Mouse (Mus musculus): Measurements from ENCODE around the gene Pcca. TPM values are rescaled to one million over a fixed set of nuclear protein-coding genes. Genes with fewer than 3 reads are reported as not detected.

Pcca gene
- polyA plus RNA-seq, 1 experiment, result 18.8 TPM

- no peak overlapping the region for H3K4me2 ChIP-seq (ENCODE audit: low read depth)
- H3ac ChIP-seq (ENCODE audit: control insufficient read depth, insufficient read length), result no peak overlapping the region
- H3K79me2 ChIP-seq (ENCODE audit: control insufficient read depth, insufficient read depth), result no peaks in the 10 kb centered on the region
- H3K4me3 ChIP-seq, result no peak overlapping the region
- H3K36me3 ChIP-seq (ENCODE audit: control insufficient read depth, insufficient read depth), result no peaks in the 10 kb centered on the region
- no peak for TF ChIP-seq POLR2A (IDR thresholded peaks at IDR 0.05; ENCODE audit: insufficient read length, low read depth)
- no peak for TF ChIP-seq REST (IDR thresholded peaks at IDR 0.05; ENCODE audit: insufficient read depth, insufficient read length)
- TF ChIP-seq TCF12 (IDR thresholded peaks at IDR 0.05; ENCODE audit: insufficient read depth, poor library complexity, severe bottlenecking), result no peak
- TF ChIP-seq MYOD1 (IDR thresholded peaks at IDR 0.05; ENCODE audit: control insufficient read depth in 1 of 3, insufficient read length in 2 of 3, low read depth in 2 of 3), result no peak
- TF ChIP-seq TCF3 (IDR thresholded peaks at IDR 0.05; ENCODE audit: insufficient read length, low read depth), result no peak
- TF ChIP-seq SRF (IDR thresholded peaks at IDR 0.05; ENCODE audit: control insufficient read depth, insufficient read length, low read depth), result no peak
- no peaks in the 10 kb centered on the region for H3K27me3 ChIP-seq (ENCODE audit: control insufficient read depth, insufficient read depth, insufficient read length)
Observed at GRCm38 (mm10) chr14:122852506-122853057, 318.5 kb downstream of the Pcca start.

GRCm38 (mm10) chr14:122859792-122860191, 325.7 kb downstream of the Pcca start:
- H3K4me2 ChIP-seq (ENCODE audit: low read depth), result no peak overlapping the region
- no peak overlapping the region for H3ac ChIP-seq (ENCODE audit: control insufficient read depth, insufficient read length)
- no peaks in the 10 kb centered on the region for H3K36me3 ChIP-seq (ENCODE audit: control insufficient read depth, insufficient read depth)
- no peaks in the 10 kb centered on the region for H3K27me3 ChIP-seq (ENCODE audit: control insufficient read depth, insufficient read depth, insufficient read length)
- H3K4me3 ChIP-seq, result no peak overlapping the region
- TF ChIP-seq REST (IDR thresholded peaks at IDR 0.05; ENCODE audit: insufficient read depth, insufficient read length), result no peak
- no peak for TF ChIP-seq POLR2AphosphoS2 (IDR thresholded peaks at IDR 0.05; ENCODE audit: insufficient read length, low read depth)
- no peak for TF ChIP-seq MYOD1 (IDR thresholded peaks at IDR 0.05; ENCODE audit: control insufficient read depth in 1 of 3, insufficient read length in 2 of 3, low read depth in 2 of 3)
- TF ChIP-seq USF1 (IDR thresholded peaks at IDR 0.05; ENCODE audit: low read depth), result no peak
- no peak for TF ChIP-seq TCF3 (IDR thresholded peaks at IDR 0.05; ENCODE audit: insufficient read length, low read depth)
- no peak for TF ChIP-seq MYOG (IDR thresholded peaks at IDR 0.05; ENCODE audit: control insufficient read depth in 1 of 3, insufficient read depth in 1 of 3, insufficient read length in 2 of 3, low read depth in 2 of 3)
- TF ChIP-seq E2F4 (IDR thresholded peaks at IDR 0.05; ENCODE audit: insufficient read depth), result no peak
- TF ChIP-seq TCF12 (IDR thresholded peaks at IDR 0.05; ENCODE audit: insufficient read depth, poor library complexity, severe bottlenecking), result no peak
- no peak for TF ChIP-seq POLR2A (IDR thresholded peaks at IDR 0.05; ENCODE audit: insufficient read length, low read depth)
- no peak for TF ChIP-seq MAX (IDR thresholded peaks at IDR 0.05; ENCODE audit: low read depth)
- no peak for TF ChIP-seq CEBPB (IDR thresholded peaks at IDR 0.05; ENCODE audit: insufficient read depth, poor library complexity, severe bottlenecking)
- no peak for TF ChIP-seq SRF (IDR thresholded peaks at IDR 0.05; ENCODE audit: control insufficient read depth, insufficient read length, low read depth)
- H3K79me2 ChIP-seq (ENCODE audit: control insufficient read depth, insufficient read depth), result no peaks in the 10 kb centered on the region

DNA sequence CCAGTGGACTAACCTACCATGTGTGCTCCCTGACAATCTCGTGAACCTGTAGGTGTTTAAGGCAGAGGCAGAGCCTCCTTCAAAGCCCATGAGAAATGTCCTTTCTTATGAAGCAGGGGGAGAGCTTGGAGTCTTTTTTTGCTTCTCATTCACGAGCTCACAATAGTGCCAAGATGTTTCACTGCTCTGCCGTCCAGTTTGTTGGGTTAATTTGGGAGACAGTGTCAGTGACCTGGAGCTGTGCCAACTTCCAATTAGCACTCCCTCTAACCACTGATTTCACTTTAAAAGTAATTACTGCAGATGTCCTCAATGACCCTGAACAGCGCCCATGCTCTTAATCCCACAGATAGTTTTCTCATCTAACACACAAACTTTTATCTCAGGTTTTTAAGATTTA, 328.5 kb downstream of the Pcca start:
- Histone ChIP-seq H3K36me3 (ENCODE audit: control insufficient read depth, insufficient read depth) (no peaks in the 10 kb centered on the region), H3K4me2 (ENCODE audit: low read depth) (no peak overlapping the region)

DNA sequence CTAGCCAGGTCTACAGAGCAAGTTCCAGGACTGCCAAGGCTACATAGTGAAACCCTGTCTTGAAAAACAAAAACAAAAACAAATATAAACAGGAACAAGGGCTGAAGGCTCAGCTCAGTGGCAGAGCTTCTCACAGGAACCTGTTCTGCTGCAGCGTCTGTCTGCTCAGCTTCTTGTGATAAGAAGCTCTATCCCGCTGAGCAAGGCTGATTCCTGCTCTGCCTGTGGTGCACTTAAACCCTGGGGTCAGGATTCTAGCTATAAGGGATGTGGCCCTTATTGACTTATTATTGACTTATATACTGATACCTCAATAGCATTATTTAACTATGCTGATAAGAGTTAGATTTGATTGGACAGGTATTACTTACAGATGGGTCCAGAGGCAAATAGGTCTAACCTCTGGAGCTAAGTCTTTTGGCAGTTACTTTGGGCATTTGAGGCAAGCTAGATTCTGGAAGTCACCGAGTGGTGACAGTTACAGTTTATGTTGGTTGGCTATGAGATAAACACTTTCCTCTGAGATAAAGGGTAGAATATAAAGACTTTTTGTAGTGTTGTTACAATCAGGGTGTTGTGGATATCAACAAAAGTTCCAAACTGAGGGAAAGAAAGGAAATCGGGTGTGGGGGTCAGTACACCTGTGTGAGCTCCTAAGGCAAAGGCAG, 331.5 kb downstream of the Pcca start:
- Histone ChIP-seq H3ac (ENCODE audit: control insufficient read depth, insufficient read length) (no peak overlapping the region), H3K4me3 (no peak overlapping the region), H3K36me3 (ENCODE audit: control insufficient read depth, insufficient read depth) (no peaks in the 10 kb centered on the region), H3K27me3 (ENCODE audit: control insufficient read depth, insufficient read depth, insufficient read length) (no peaks in the 10 kb centered on the region), H3K4me2 (ENCODE audit: low read depth) (no peak overlapping the region), H3K79me2 (ENCODE audit: control insufficient read depth, insufficient read depth) (no peaks in the 10 kb centered on the region)
- TF ChIP-seq POLR2AphosphoS2 (IDR thresholded peaks at IDR 0.05; ENCODE audit: insufficient read length, low read depth) (no peak), USF1 (IDR thresholded peaks at IDR 0.05; ENCODE audit: low read depth) (no peak), TCF12 (IDR thresholded peaks at IDR 0.05; ENCODE audit: insufficient read depth, poor library complexity, severe bottlenecking) (no peak), E2F4 (IDR thresholded peaks at IDR 0.05; ENCODE audit: insufficient read depth) (no peak), POLR2A (IDR thresholded peaks at IDR 0.05; ENCODE audit: insufficient read length, low read depth) (no peak)

More for the DNA sequence above, 328.5 kb downstream of the Pcca start:
- Histone ChIP-seq H3K27me3 (ENCODE audit: control insufficient read depth, insufficient read depth, insufficient read length) (no peaks in the 10 kb centered on the region), H3K4me3 (no peak overlapping the region), H3ac (ENCODE audit: control insufficient read depth, insufficient read length) (no peak overlapping the region), H3K79me2 (ENCODE audit: control insufficient read depth, insufficient read depth) (no peaks in the 10 kb centered on the region)
- TF ChIP-seq SRF (IDR thresholded peaks at IDR 0.05; ENCODE audit: control insufficient read depth, insufficient read length, low read depth), result no peak
- TF ChIP-seq MYOG (IDR thresholded peaks at IDR 0.05; ENCODE audit: control insufficient read depth in 1 of 3, insufficient read depth in 1 of 3, insufficient read length in 2 of 3, low read depth in 2 of 3), result no peak

- Histone ChIP-seq H3K79me2 (ENCODE audit: control insufficient read depth, insufficient read depth) (no peaks in the 10 kb centered on the region), H3K27me3 (ENCODE audit: control insufficient read depth, insufficient read depth, insufficient read length) (no peaks in the 10 kb centered on the region), H3ac (ENCODE audit: control insufficient read depth, insufficient read length) (no peak overlapping the region), H3K36me3 (ENCODE audit: control insufficient read depth, insufficient read depth) (no peaks in the 10 kb centered on the region), H3K4me2 (ENCODE audit: low read depth) (no peak overlapping the region), H3K4me3 (no peak overlapping the region)
- TF ChIP-seq REST (IDR thresholded peaks at IDR 0.05; ENCODE audit: insufficient read depth, insufficient read length), result no peak
- TF ChIP-seq POLR2A (IDR thresholded peaks at IDR 0.05; ENCODE audit: insufficient read length, low read depth), result no peak
- TF ChIP-seq SRF (IDR thresholded peaks at IDR 0.05; ENCODE audit: control insufficient read depth, insufficient read length, low read depth), result no peak
- no peak for TF ChIP-seq E2F4 (IDR thresholded peaks at IDR 0.05; ENCODE audit: insufficient read depth)
- no peak for TF ChIP-seq MYOD1 (IDR thresholded peaks at IDR 0.05; ENCODE audit: control insufficient read depth in 1 of 3, insufficient read length in 2 of 3, low read depth in 2 of 3)
- no peak for TF ChIP-seq CEBPB (IDR thresholded peaks at IDR 0.05; ENCODE audit: insufficient read depth, poor library complexity, severe bottlenecking)
- no peak for TF ChIP-seq MYOG (IDR thresholded peaks at IDR 0.05; ENCODE audit: control insufficient read depth in 1 of 3, insufficient read depth in 1 of 3, insufficient read length in 2 of 3, low read depth in 2 of 3)
- no peak for TF ChIP-seq TCF12 (IDR thresholded peaks at IDR 0.05; ENCODE audit: insufficient read depth, poor library complexity, severe bottlenecking)
- TF ChIP-seq TCF3 (IDR thresholded peaks at IDR 0.05; ENCODE audit: insufficient read length, low read depth), result no peak
- no peak for TF ChIP-seq USF1 (IDR thresholded peaks at IDR 0.05; ENCODE audit: low read depth)
- TF ChIP-seq POLR2AphosphoS2 (IDR thresholded peaks at IDR 0.05; ENCODE audit: insufficient read length, low read depth), result no peak
- no peak for TF ChIP-seq MAX (IDR thresholded peaks at IDR 0.05; ENCODE audit: low read depth)
Observed at GRCm38 (mm10) chr14:122867531-122868285, 333.6 kb downstream of the Pcca start.

Measured in myocyte (in vitro differentiated cells).